Mouse (Mus musculus): ENCODE data around the gene Rab43. TPM values are rescaled to one million over a fixed set of nuclear protein-coding genes. Genes with fewer than 3 reads are reported as not detected.

Rab43 gene
- 10 to 100 TPM in 1 of 2 experiments, 1 to 10 TPM in 1; 5.5 to 18.3 TPM for polyA plus RNA-seq (2012; fragmentation: generic; extraction: Trizol)

GRCm38 (mm10) chr6:87811675-87812338 is at the start of gene Rab43:
Rab43 (minus strand) TSS chr6:87812164.

GRCm38 (mm10) chr6:87850900-87851614 is 39.1 kb upstream of the Rab43 start, which contains the start of gene Cnbp:
Cnbp (minus strand) TSS chr6:87851106.

GRCm38 (mm10) chr6:87838551-87839197 is 26.7 kb upstream of the Rab43 start, which contains the start of gene Isy1:
Isy1 (minus strand) TSS chr6:87838798.

GRCm38 (mm10) chr6:87835695-87836094 is 23.7 kb upstream of the Rab43 start, which contains the start of gene Gm45140:
Gm45140 (minus strand) TSS chr6:87835795.

GRCm38 (mm10) chr6:87777842-87778241 is 34.1 kb downstream of the Rab43 start, which contains the start of gene Gp9:
Gp9 (plus strand) TSS chr6:87778072.

Other genes with a start within 250 kb of the Rab43 start
- gene Prokr1, start 221.4 kb downstream of the Rab43 start, polyA plus RNA-seq (2012; fragmentation: generic; extraction: Trizol) = 1 to 10 TPM in 1 of 2 experiments, not detected in 1; 1.2 TPM
- 1 to 10 TPM; 1.2 to 7.8 TPM for gene Aplf, start 140.0 kb downstream of the Rab43 start, polyA plus RNA-seq (2012; fragmentation: generic; extraction: Trizol)
- under 1 TPM in 1 of 2 experiments, not detected in 1; 0.02 TPM for gene Efcc1, start 81.3 kb downstream of the Rab43 start, polyA plus RNA-seq (2012; fragmentation: generic; extraction: Trizol)
- under 1 TPM in 1 of 2 experiments, not detected in 1; 0.15 TPM for gene Gp9, start 34.1 kb downstream of the Rab43 start, polyA plus RNA-seq (2012; fragmentation: generic; extraction: Trizol)
- 1 to 10 TPM in 1 of 2 experiments, under 1 TPM in 1; 0.55 to 1.0 TPM for gene Gm45140, start 23.6 kb upstream of the Rab43 start, polyA plus RNA-seq (2012; fragmentation: generic; extraction: Trizol)
- 10 to 100 TPM; 15.6 to 28.6 TPM for gene Isy1, start 26.6 kb upstream of the Rab43 start, polyA plus RNA-seq (2012; fragmentation: generic; extraction: Trizol)
- gene Cnbp, start 38.9 kb upstream of the Rab43 start, polyA plus RNA-seq (2012; fragmentation: generic; extraction: Trizol) = 100 to 1,000 TPM in 1 of 2 experiments, 10 to 100 TPM in 1; 30.0 to 169 TPM
- gene Copg1, start 75.7 kb upstream of the Rab43 start, polyA plus RNA-seq (2012; fragmentation: generic; extraction: Trizol) = 100 to 1,000 TPM in 1 of 2 experiments, 10 to 100 TPM in 1; 46.1 to 126 TPM
- gene Hmces, start 101.8 kb upstream of the Rab43 start, polyA plus RNA-seq (2012; fragmentation: generic; extraction: Trizol) = 10 to 100 TPM; 32.9 to 35.6 TPM
- 100 to 1,000 TPM; 213 to 243 TPM for gene H1fx, start 169.5 kb upstream of the Rab43 start, polyA plus RNA-seq (2012; fragmentation: generic; extraction: Trizol)
- gene Rab7, start 233.1 kb upstream of the Rab43 start, polyA plus RNA-seq (2012; fragmentation: generic; extraction: Trizol) = 100 to 1,000 TPM in 1 of 2 experiments, 10 to 100 TPM in 1; 36.4 to 171 TPM

All from C3H10T1/2 (cell line).